Mouse (Mus musculus): ENCODE measurements around the gene Alx3. TPM values are rescaled to one million over a fixed set of nuclear protein-coding genes. Genes with fewer than 3 reads are reported as not detected.

Gene Alx3
- polyA plus RNA-seq (2012; fragmentation: generic; extraction: Trizol), result not detected
- long read RNA-seq, experiment 1, partial matches to known transcripts, result 0 of 1 reads
- long read RNA-seq, experiment 1, other reads (novel, unspliced or antisense), result 0 of 1 reads
- long read RNA-seq, experiment 2, result 0 reads

GRCm38 (mm10) chr3:107594662-107595263, at the start of gene Alx3:
Gene Alx3 (plus strand): TSS chr3:107595031.
- TF ChIP-seq CEBPB (IDR thresholded peaks at IDR 0.05; ENCODE audit: low read depth), result no peak
- TF ChIP-seq MAX (IDR thresholded peaks at IDR 0.05), result no peak
- TF ChIP-seq MYOG (IDR thresholded peaks at IDR 0.05; ENCODE audit: control insufficient read depth, extremely low read depth, insufficient read length), result no peak
- no peak for TF ChIP-seq USF1 (IDR thresholded peaks at IDR 0.05; ENCODE audit: low read depth)
- no peak for TF ChIP-seq MYOD1 (IDR thresholded peaks at IDR 0.05; ENCODE audit: control insufficient read depth, insufficient read length, low read depth)
- TF ChIP-seq CTCF (IDR thresholded peaks at IDR 0.05; ENCODE audit: control insufficient read depth, insufficient read depth, insufficient read length), result no peak
- no peak for TF ChIP-seq FOSL1 (IDR thresholded peaks at IDR 0.05; ENCODE audit: insufficient read depth, low read length, poor library complexity, severe bottlenecking)
- Histone ChIP-seq H3K79me3 (ENCODE audit: low read depth) (no peaks in the 10 kb centered on the region), H3K79me2 (ENCODE audit: control insufficient read depth, insufficient read depth) (no peaks in the 10 kb centered on the region), H3ac (ENCODE audit: control insufficient read depth, insufficient read length, low read depth) (no peak within 1 kb of the TSS), H3K4me3 (ENCODE audit: insufficient read depth, poor library complexity, severe bottlenecking) (no peak within 1 kb of the TSS), H3K27me3 (ENCODE audit: control insufficient read depth, insufficient read depth, insufficient read length) (peaks cover 63% of the 10 kb centered on the region), H3K36me3 (ENCODE audit: control insufficient read depth, insufficient read depth) (no peaks in the 10 kb centered on the region)

- Histone ChIP-seq H3K36me3 (ENCODE audit: control insufficient read depth, insufficient read depth) (no peaks in the 10 kb centered on the region), H3K79me2 (ENCODE audit: control insufficient read depth, insufficient read depth) (no peaks in the 10 kb centered on the region), H3K27me3 (ENCODE audit: control insufficient read depth, insufficient read depth, insufficient read length) (no peaks in the 10 kb centered on the region), H3ac (ENCODE audit: control insufficient read depth, insufficient read length, low read depth) (no peak overlapping the region), H3K4me3 (ENCODE audit: insufficient read depth, poor library complexity, severe bottlenecking) (no peak overlapping the region), H3K79me3 (ENCODE audit: low read depth) (no peaks in the 10 kb centered on the region)
- TF ChIP-seq FOSL1 (IDR thresholded peaks at IDR 0.05; ENCODE audit: insufficient read depth, low read length, poor library complexity, severe bottlenecking) (no peak), MYOG (IDR thresholded peaks at IDR 0.05; ENCODE audit: control insufficient read depth, extremely low read depth, insufficient read length) (no peak), MYOD1 (IDR thresholded peaks at IDR 0.05; ENCODE audit: control insufficient read depth, insufficient read length, low read depth) (no peak), CTCF (IDR thresholded peaks at IDR 0.05; ENCODE audit: control insufficient read depth, insufficient read depth, insufficient read length) (no peak), USF1 (IDR thresholded peaks at IDR 0.05; ENCODE audit: low read depth) (no peak), MAX (IDR thresholded peaks at IDR 0.05) (no peak)
Measured at GRCm38 (mm10) chr3:107545278-107545677, 49.6 kb upstream of the Alx3 start.

- Histone ChIP-seq H3K4me3 (ENCODE audit: insufficient read depth, poor library complexity, severe bottlenecking) (no peak overlapping the region), H3K79me2 (ENCODE audit: control insufficient read depth, insufficient read depth) (no peaks in the 10 kb centered on the region), H3K79me3 (ENCODE audit: low read depth) (no peaks in the 10 kb centered on the region), H3ac (ENCODE audit: control insufficient read depth, insufficient read length, low read depth) (no peak overlapping the region), H3K36me3 (ENCODE audit: control insufficient read depth, insufficient read depth) (no peaks in the 10 kb centered on the region), H3K27me3 (ENCODE audit: control insufficient read depth, insufficient read depth, insufficient read length) (no peaks in the 10 kb centered on the region)
- TF ChIP-seq FOSL1 (IDR thresholded peaks at IDR 0.05; ENCODE audit: insufficient read depth, low read length, poor library complexity, severe bottlenecking) (no peak), CTCF (IDR thresholded peaks at IDR 0.05; ENCODE audit: control insufficient read depth, insufficient read depth, insufficient read length) (no peak), MYOG (IDR thresholded peaks at IDR 0.05; ENCODE audit: control insufficient read depth, extremely low read depth, insufficient read length) (no peak)
Measured at GRCm38 (mm10) chr3:107545716-107546412, 49.0 kb upstream of the Alx3 start.

- Histone ChIP-seq H3K4me3 (ENCODE audit: insufficient read depth, poor library complexity, severe bottlenecking) (no peak overlapping the region), H3K36me3 (ENCODE audit: control insufficient read depth, insufficient read depth) (no peaks in the 10 kb centered on the region), H3K79me3 (ENCODE audit: low read depth) (no peaks in the 10 kb centered on the region), H3K27me3 (ENCODE audit: control insufficient read depth, insufficient read depth, insufficient read length) (peaks cover under 1% of the 10 kb centered on the region), H3ac (ENCODE audit: control insufficient read depth, insufficient read length, low read depth) (no peak overlapping the region), H3K79me2 (ENCODE audit: control insufficient read depth, insufficient read depth) (no peaks in the 10 kb centered on the region)
- TF ChIP-seq MYOD1 (IDR thresholded peaks at IDR 0.05; ENCODE audit: control insufficient read depth, insufficient read length, low read depth), result peak; percentile 1
- TF ChIP-seq MYOG (IDR thresholded peaks at IDR 0.05; ENCODE audit: control insufficient read depth, extremely low read depth, insufficient read length), result no peak
Measured at GRCm38 (mm10) chr3:107546956-107547355, 47.9 kb upstream of the Alx3 start.

- Histone ChIP-seq H3K79me3 (ENCODE audit: low read depth) (no peaks in the 10 kb centered on the region), H3K4me3 (ENCODE audit: insufficient read depth, poor library complexity, severe bottlenecking) (no peak overlapping the region), H3K27me3 (ENCODE audit: control insufficient read depth, insufficient read depth, insufficient read length) (peaks cover 27% of the 10 kb centered on the region), H3ac (ENCODE audit: control insufficient read depth, insufficient read length, low read depth) (no peak overlapping the region), H3K79me2 (ENCODE audit: control insufficient read depth, insufficient read depth) (no peaks in the 10 kb centered on the region), H3K36me3 (ENCODE audit: control insufficient read depth, insufficient read depth) (no peaks in the 10 kb centered on the region)
- TF ChIP-seq CTCF (IDR thresholded peaks at IDR 0.05; ENCODE audit: control insufficient read depth, insufficient read depth, insufficient read length), result peak; percentile 66
- no peak for TF ChIP-seq USF1 (IDR thresholded peaks at IDR 0.05; ENCODE audit: low read depth)
- no peak for TF ChIP-seq MYOD1 (IDR thresholded peaks at IDR 0.05; ENCODE audit: control insufficient read depth, insufficient read length, low read depth)
- TF ChIP-seq MAX (IDR thresholded peaks at IDR 0.05), result no peak
Measured at GRCm38 (mm10) chr3:107550409-107551049, 44.3 kb upstream of the Alx3 start.
